Mouse (Mus musculus) liver, embryonic 14.5 days (tissue): Measurements from ENCODE around the gene Flrt3. TPM values are rescaled to one million over a fixed set of nuclear protein-coding genes. Genes with fewer than 3 reads are reported as not detected.

Source experiments
- ATAC-seq: fragments of 200-750 bp; cut with Nextera tagmentation; 2 replicates; pipeline ENCODE4 v1.8.0; 2017; ENCODE audit warnings: moderate number of reproducible peaks, mild to moderate bottlenecking, moderate library complexity; ENCODE audit not compliant: insufficient read depth
- DNase-seq, 3 experiments: peaks; one replicate each; pipeline ENCODE4 v3.0.0-alpha.2; 2012 to 2013; ENCODE audit warnings: low read depth in 3 of 3, low spot score in 3 of 3
- H3K27ac ChIP-seq: fragments of 300-500 bp; sonication (generic); 2 replicates; pipeline ENCODE4 v1.5.1; 2014; ENCODE audit warnings: moderate library complexity, mild to moderate bottlenecking, control low read depth, inconsistent platforms
- H3K27me3 ChIP-seq: fragments of 300-500 bp; sonication (generic); 2 replicates; pipeline ENCODE4 v1.6.1; 2014; ENCODE audit warnings: mild to moderate bottlenecking, low read length, moderate library complexity; ENCODE audit not compliant: control insufficient read depth, insufficient read depth
- H3K36me3 ChIP-seq: fragments of 300-500 bp; sonication (generic); replicated peaks from 2 replicates; pipeline ENCODE4 v1.6.1; 2014; ENCODE audit warnings: low read depth; ENCODE audit not compliant: control insufficient read depth, insufficient read depth
- H3K4me1 ChIP-seq, 2 experiments: fragments of 200-500 bp in 1 of 2; fragments of 300-500 bp in 1 of 2; sonication (generic) in 1 of 2; replicated peaks; 2 replicates each; pipeline ENCODE4 v1.6.1; 2012 to 2014; ENCODE audit warnings: antibody characterized with exemption in 1 of 2, inconsistent platforms in 1 of 2, low read length in 1 of 2; ENCODE audit not compliant: control insufficient read depth in 2 of 2, insufficient read depth in 2 of 2
- H3K4me2 ChIP-seq: fragments of 300-500 bp; sonication (generic); 2 replicates; pipeline ENCODE4 v1.6.1; 2014; ENCODE audit warnings: low read depth, mild to moderate bottlenecking, control low read depth, moderate library complexity
- H3K4me3 ChIP-seq, 2 experiments: fragments of 200-500 bp in 1 of 2; fragments of 300-500 bp in 1 of 2; sonication (generic) in 1 of 2; 2 replicates each; pipeline ENCODE4 v1.5.1; 2012 to 2014; ENCODE audit warnings: low read depth in 2 of 2, low read length in 2 of 2, mild to moderate bottlenecking in 2 of 2, control low read depth in 1 of 2, inconsistent platforms in 1 of 2, moderate library complexity in 1 of 2; ENCODE audit not compliant: insufficient read depth in 1 of 2
- H3K9ac ChIP-seq: fragments of 300-500 bp; sonication (generic); replicated peaks from 2 replicates; pipeline ENCODE4 v1.6.1; 2014; ENCODE audit warnings: mild to moderate bottlenecking, control low read depth, moderate library complexity
- H3K9me3 ChIP-seq: fragments of 300-500 bp; sonication (generic); 2 replicates; pipeline ENCODE4 v1.6.1; 2016; ENCODE audit warnings: low read length, mixed read lengths; ENCODE audit not compliant: control insufficient read depth
- CTCF ChIP-seq: IDR thresholded peaks from 2 replicates; pipeline ENCODE4 v1.5.1; 2016; ENCODE audit warnings: antibody characterized with exemption, low read depth, control low read depth
- EP300 ChIP-seq: IDR thresholded peaks from 2 replicates; pipeline ENCODE4 v1.6.1; 2016; ENCODE audit warnings: antibody characterized with exemption, low read depth
- WGBS: fragments of 180-500 bp; shearing (Covaris S2); extraction: QIAGEN DNeasy Blood & Tissue Kit; methylation state at CpG from one replicate; pipeline ENCODE4 v1.1.7; 2014; ENCODE audit not compliant: insufficient replicate concordance; 5-methylcytosine and 5-hydroxymethylcytosine counted together
- polyA plus RNA-seq, 2 experiments: library from polyadenylated mRNA; depleted of rRNA in 1 of 2; stranded (reverse) in 1 of 2; unstranded in 1 of 2; fragments of >200 nt; fragmentation: Nextera tagmentation in 1 of 2; extraction: Ambion mirVana in 1 of 2; gene quantifications; 2 replicates each; pipeline versions ENCODE4 v1.2.1 to v1.2.3; 2012 to 2014

Gene Flrt3
- polyA plus RNA-seq (2012; rRNA removed) (0.18 and 0.20 TPM in 2 replicates), polyA plus RNA-seq (2014; fragmentation: Nextera tagmentation; extraction: Ambion mirVana) (0.41 and 0.61 TPM in 2 replicates)

- H3K4me1 ChIP-seq: no peaks in the 10 kb centered on the region
- TF ChIP-seq EP300 (no peak), CTCF (peak; percentile 69)
- ATAC-seq: peak; percentile 88
- H3K27me3 ChIP-seq: no peaks in the 10 kb centered on the region
- no peak within 1 kb of the TSS for H3K9ac ChIP-seq
- no peaks in the 10 kb centered on the region for H3K9me3 ChIP-seq
- no peak within 1 kb of the TSS for H3K27ac ChIP-seq
- H3K4me2 ChIP-seq: peak within 1 kb of the TSS; percentile 63
- peak within 1 kb of the TSS; percentile 27 to 30 for H3K4me3 ChIP-seq
- H3K36me3 ChIP-seq: no peaks in the 10 kb centered on the region
- WGBS: 2% methylated on average over 26 of the region's 26 CpGs
- peak; percentile 54 to 58 (median 55) for DNase-seq
Measured at GRCm38 (mm10) chr2:140670963-140671702, at the start of gene Flrt3. TSS of gene Flrt3 (minus strand) at chr2:140671469.

DNA sequence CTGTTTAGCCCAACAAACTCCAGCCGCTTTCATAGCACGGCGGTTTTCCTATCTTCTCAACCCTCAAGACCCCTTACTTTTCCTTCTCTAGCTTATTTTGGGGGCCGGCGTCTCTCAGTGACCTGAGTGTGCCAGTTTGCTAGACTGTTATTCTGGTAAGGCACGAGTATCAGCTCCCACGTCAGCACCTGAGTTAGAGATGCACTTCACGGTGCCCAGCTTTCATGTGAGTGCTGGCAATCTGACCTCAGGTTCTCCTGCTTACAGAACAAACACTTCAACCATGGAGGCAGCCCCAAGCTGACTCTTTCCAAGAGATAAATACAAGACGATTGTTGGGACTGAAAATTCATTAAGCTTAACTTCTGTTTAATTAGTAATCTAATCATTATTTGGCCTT lies 46.1 kb upstream of the Flrt3 start:
- Histone ChIP-seq H3K4me2 (no peak overlapping the region), H3K27ac (no peak overlapping the region), H3K4me1 (no peaks in the 10 kb centered on the region), H3K4me3 (no peak overlapping the region), H3K9ac (no peak overlapping the region), H3K27me3 (no peaks in the 10 kb centered on the region), H3K9me3 (no peaks in the 10 kb centered on the region), H3K36me3 (no peaks in the 10 kb centered on the region)
- no peak for DNase-seq
- ATAC-seq: no peak
- TF ChIP-seq CTCF (no peak), EP300 (no peak)
- 62% methylated on average over 9 of the region's 9 CpGs for whole genome bisulfite sequencing

- Histone ChIP-seq H3K27ac (no peak overlapping the region), H3K9me3 (no peaks in the 10 kb centered on the region), H3K27me3 (no peaks in the 10 kb centered on the region), H3K9ac (no peak overlapping the region), H3K4me3 (no peak overlapping the region), H3K4me1 (no peaks in the 10 kb centered on the region), H3K36me3 (no peaks in the 10 kb centered on the region), H3K4me2 (no peak overlapping the region)
- DNase-seq (no peak), ATAC-seq (no peak)
- TF ChIP-seq CTCF (no peak), EP300 (no peak)
- 44% methylated on average over 4 of the region's 4 CpGs for WGBS
Measured at GRCm38 (mm10) chr2:140715822-140716221, 44.6 kb upstream of the Flrt3 start.

- Histone ChIP-seq H3K27me3 (no peaks in the 10 kb centered on the region), H3K36me3 (no peaks in the 10 kb centered on the region), H3K4me3 (no peak overlapping the region), H3K9ac (no peak overlapping the region), H3K4me2 (no peak overlapping the region), H3K27ac (no peak overlapping the region), H3K9me3 (no peaks in the 10 kb centered on the region), H3K4me1 (no peaks in the 10 kb centered on the region)
- TF ChIP-seq CTCF (no peak), EP300 (no peak)
- 48% methylated on average over 5 of the region's 5 CpGs for WGBS
- DNase-seq: no peak
- no peak for ATAC-seq
Measured at GRCm38 (mm10) chr2:140707550-140707949, 36.3 kb upstream of the Flrt3 start.

DNA sequence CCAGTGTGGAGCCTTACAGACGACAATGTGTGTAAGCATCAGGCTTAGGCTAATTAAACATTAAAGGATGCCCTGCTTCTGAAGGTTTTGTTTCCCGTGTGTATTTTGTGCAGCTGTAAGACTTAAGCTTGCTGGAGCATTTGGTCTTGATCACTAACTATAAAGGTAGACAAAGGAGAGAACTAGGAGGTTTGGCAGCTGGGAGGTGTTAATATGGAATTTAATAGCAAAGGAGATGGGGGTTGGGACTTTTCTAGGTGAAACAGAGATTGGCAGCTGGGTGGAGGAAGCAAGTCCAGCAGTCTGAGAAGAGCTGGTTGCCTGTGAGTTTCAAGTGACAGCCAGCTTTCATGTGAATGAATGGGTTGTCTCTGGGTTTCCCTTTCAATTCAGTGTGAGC lies 34.0 kb upstream of the Flrt3 start:
- Histone ChIP-seq H3K36me3 (no peaks in the 10 kb centered on the region), H3K27me3 (no peaks in the 10 kb centered on the region), H3K4me2 (no peak overlapping the region), H3K27ac (no peak overlapping the region), H3K9me3 (no peaks in the 10 kb centered on the region), H3K4me3 (no peak overlapping the region), H3K9ac (no peak overlapping the region), H3K4me1 (no peaks in the 10 kb centered on the region)
- WGBS: 24% methylated on average over 2 of the region's 2 CpGs
- no peak for ATAC-seq
- TF ChIP-seq EP300: no peak
- no peak for TF ChIP-seq CTCF
- no peak for DNase-seq
